Mouse (Mus musculus): ENCODE measurements around the gene Asic4. TPM values are rescaled to one million over a fixed set of nuclear protein-coding genes. Genes with fewer than 3 reads are reported as not detected.

The Asic4 gene
- total and polyA plus RNA-seq, 2 experiments from 2014 or later = 7.7 to 21.4 TPM

DNA sequence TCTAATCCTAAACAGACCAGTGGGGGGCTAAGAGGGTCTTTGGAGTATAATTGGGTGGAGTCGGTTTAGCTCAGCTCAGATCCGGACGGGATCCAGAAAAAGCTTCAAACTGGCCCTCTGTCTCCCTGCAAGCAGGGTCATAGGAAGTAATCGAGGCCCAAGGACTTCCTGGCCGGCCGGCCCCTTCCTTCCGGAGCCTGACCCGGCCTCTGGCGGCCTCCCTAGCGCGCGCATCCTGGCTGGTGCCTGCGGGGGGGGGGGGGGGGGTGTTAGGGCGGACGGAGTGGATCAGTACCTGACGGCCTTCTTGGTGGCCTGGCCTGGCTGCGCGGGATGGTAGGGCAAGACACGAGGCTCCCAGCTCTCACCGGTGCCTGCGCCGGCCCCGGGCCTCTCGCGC is 28.3 kb downstream of the Asic4 start:
- Histone ChIP-seq H3K27ac (ENCODE audit: low read depth, low read length) (peak overlapping the region; percentile 83), H3K9ac (peak overlapping the region; percentile 90), H3K4me2 (ENCODE audit: low read depth) (peak overlapping the region; percentile 82), H3K36me3 (ENCODE audit: insufficient read depth) (peaks cover 50% of the 10 kb centered on the region), H3K4me1 (ENCODE audit: insufficient read depth) (peaks cover 26% of the 10 kb centered on the region), H3K27me3 (ENCODE audit: insufficient read depth, low read length) (no peaks in the 10 kb centered on the region), H3K9me3 (ENCODE audit: low read length) (no peaks in the 10 kb centered on the region), H3K4me3 (ENCODE audit: low read depth, low read length) (peak overlapping the region; percentile 85)
- TF ChIP-seq CTCF (IDR thresholded peaks at IDR 0.05; ENCODE audit: low read depth) = no peak
- WGBS = 1% methylated on average over 19 of the region's 25 CpGs
- ATAC-seq (no peak; the same call in 1 of the 2 replicates), DNase-seq (no peak)

GRCm38 (mm10) chr1:75478916-75479634 is 28.8 kb downstream of the Asic4 start, which contains the start of the genes Chpf and Tmem198:
Gene Chpf (minus strand): TSS chr1:75479307.
Gene Tmem198 (plus strand): TSS chr1:75479532.
- Histone ChIP-seq H3K27me3 (ENCODE audit: insufficient read depth, low read length) (no peaks in the 10 kb centered on the region), H3K9ac (peak within 1 kb of the TSS; percentile 90), H3K27ac (ENCODE audit: low read depth, low read length) (peak within 1 kb of the TSS; percentile 83), H3K4me2 (ENCODE audit: low read depth) (peak within 1 kb of the TSS; percentile 82), H3K9me3 (ENCODE audit: low read length) (no peaks in the 10 kb centered on the region), H3K4me3 (ENCODE audit: low read depth, low read length) (peak within 1 kb of the TSS; percentile 85), H3K36me3 (ENCODE audit: insufficient read depth) (peaks cover 48% of the 10 kb centered on the region), H3K4me1 (ENCODE audit: insufficient read depth) (peaks cover 26% of the 10 kb centered on the region)
- DNase-seq (peak; percentile 98), ATAC-seq (peak; percentile 94)
- TF ChIP-seq CTCF (IDR thresholded peaks at IDR 0.05; ENCODE audit: low read depth) = no peak
- under 1% methylated on average over 67 of the region's 76 CpGs for WGBS

- Histone ChIP-seq H3K9me3 (ENCODE audit: low read length) (no peaks in the 10 kb centered on the region), H3K4me1 (ENCODE audit: insufficient read depth) (peaks cover 26% of the 10 kb centered on the region), H3K27me3 (ENCODE audit: insufficient read depth, low read length) (no peaks in the 10 kb centered on the region), H3K27ac (ENCODE audit: low read depth, low read length) (peak overlapping the region; percentile 83), H3K36me3 (ENCODE audit: insufficient read depth) (peaks cover 48% of the 10 kb centered on the region), H3K4me3 (ENCODE audit: low read depth, low read length) (peak overlapping the region; percentile 85), H3K4me2 (ENCODE audit: low read depth) (peak overlapping the region; percentile 82), H3K9ac (peak overlapping the region; percentile 90)
- WGBS = under 1% methylated on average over 20 of the region's 24 CpGs
- no peak for TF ChIP-seq CTCF (IDR thresholded peaks at IDR 0.05; ENCODE audit: low read depth)
- no peak for DNase-seq
- ATAC-seq = peak; percentile 5
Observed at GRCm38 (mm10) chr1:75479635-75479989, 29.4 kb downstream of the Asic4 start.

GRCm38 (mm10) chr1:75480036-75480435 is 29.8 kb downstream of the Asic4 start:
- no peaks in the 10 kb centered on the region for H3K27me3 ChIP-seq (ENCODE audit: insufficient read depth, low read length)
- no peak for TF ChIP-seq CTCF (IDR thresholded peaks at IDR 0.05; ENCODE audit: low read depth)
- peaks cover 48% of the 10 kb centered on the region for H3K36me3 ChIP-seq (ENCODE audit: insufficient read depth)
- peak overlapping the region; percentile 82 for H3K4me2 ChIP-seq (ENCODE audit: low read depth)
- no peaks in the 10 kb centered on the region for H3K9me3 ChIP-seq (ENCODE audit: low read length)
- DNase-seq = no peak
- peak overlapping the region; percentile 83 for H3K27ac ChIP-seq (ENCODE audit: low read depth, low read length)
- peaks cover 26% of the 10 kb centered on the region for H3K4me1 ChIP-seq (ENCODE audit: insufficient read depth)
- H3K9ac ChIP-seq = peak overlapping the region; percentile 90
- peak overlapping the region; percentile 85 for H3K4me3 ChIP-seq (ENCODE audit: low read depth, low read length)
- 14% methylated on average over 13 of the region's 13 CpGs for WGBS
- ATAC-seq = no peak

DNA sequence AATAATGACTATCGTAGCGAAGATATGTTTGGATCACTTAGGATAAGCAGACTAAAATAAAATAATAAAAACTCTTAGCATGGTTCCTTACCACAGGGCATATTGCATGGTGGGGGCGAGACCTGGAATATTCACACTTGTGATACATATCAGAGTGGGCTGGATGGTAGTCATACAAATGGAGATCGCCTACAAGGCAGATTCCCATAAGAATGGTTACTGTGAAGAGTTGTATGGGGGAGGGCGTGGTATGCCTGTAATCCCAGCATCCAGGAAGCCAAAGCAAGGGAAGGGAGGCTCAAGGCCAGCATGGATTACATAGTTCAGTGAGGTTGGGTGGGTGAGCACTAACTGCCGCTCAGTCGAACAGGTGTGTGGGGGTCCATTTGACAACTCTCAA is 30.5 kb downstream of the Asic4 start:
- TF ChIP-seq CTCF (IDR thresholded peaks at IDR 0.05; ENCODE audit: low read depth) = no peak
- WGBS = 91% methylated on average over 7 of the region's 7 CpGs
- Histone ChIP-seq H3K9ac (peak overlapping the region; percentile 90; the same call in 1 of the 2 replicates), H3K4me2 (ENCODE audit: low read depth) (peak overlapping the region; percentile 82), H3K9me3 (ENCODE audit: low read length) (no peaks in the 10 kb centered on the region), H3K4me3 (ENCODE audit: low read depth, low read length) (peak overlapping the region; percentile 85), H3K36me3 (ENCODE audit: insufficient read depth) (peaks cover 48% of the 10 kb centered on the region), H3K27me3 (ENCODE audit: insufficient read depth, low read length) (no peaks in the 10 kb centered on the region), H3K27ac (ENCODE audit: low read depth, low read length) (no peak overlapping the region), H3K4me1 (ENCODE audit: insufficient read depth) (peaks cover 26% of the 10 kb centered on the region)
- DNase-seq (no peak), ATAC-seq (no peak)

DNA sequence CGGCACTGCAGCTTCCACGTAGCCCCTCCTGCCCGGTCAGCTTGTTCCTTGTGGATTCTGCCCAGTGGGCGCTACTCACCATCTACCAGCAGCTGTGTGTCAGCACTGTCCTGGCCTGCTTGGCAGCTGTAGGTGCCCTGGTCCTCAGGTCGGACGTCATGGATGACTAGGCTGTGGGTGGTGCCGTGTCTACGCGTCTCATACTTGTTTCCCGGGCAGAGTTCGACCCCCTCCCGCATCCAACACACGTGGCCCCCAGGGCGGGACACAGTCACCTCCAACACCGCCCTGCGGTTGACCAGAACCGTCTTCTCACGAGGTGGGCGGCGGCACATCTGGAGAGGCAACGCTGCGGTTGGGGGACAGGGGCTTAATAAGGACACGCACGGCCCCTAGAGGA is 36.3 kb downstream of the Asic4 start:
- H3K36me3 ChIP-seq (ENCODE audit: insufficient read depth) = peaks cover 47% of the 10 kb centered on the region
- H3K27me3 ChIP-seq (ENCODE audit: insufficient read depth, low read length) = peaks cover 18% of the 10 kb centered on the region
- DNase-seq = no peak
- H3K9me3 ChIP-seq (ENCODE audit: low read length) = no peaks in the 10 kb centered on the region
- H3K27ac ChIP-seq (ENCODE audit: low read depth, low read length) = no peak overlapping the region
- H3K9ac ChIP-seq = peak overlapping the region; percentile 31; the same call in 1 of the 2 replicates
- H3K4me2 ChIP-seq (ENCODE audit: low read depth) = peak overlapping the region; percentile 91
- TF ChIP-seq CTCF (IDR thresholded peaks at IDR 0.05; ENCODE audit: low read depth) = 0 out of 2 replicates have a peak, but pooled peaks have one; percentile 9
- H3K4me1 ChIP-seq (ENCODE audit: insufficient read depth) = 0 out of 2 replicates have a peak, but pooled peaks cover 5% of the 10 kb centered on the region
- H3K4me3 ChIP-seq (ENCODE audit: low read depth, low read length) = no peak overlapping the region
- ATAC-seq = peak; percentile 2; the same call in 1 of the 2 replicates
- 11% methylated on average over 24 of the region's 24 CpGs for WGBS

GRCm38 (mm10) chr1:75487040-75487404 is 36.8 kb downstream of the Asic4 start:
- H3K27me3 ChIP-seq (ENCODE audit: insufficient read depth, low read length) = peaks cover 18% of the 10 kb centered on the region
- no peak for TF ChIP-seq CTCF (IDR thresholded peaks at IDR 0.05; ENCODE audit: low read depth)
- peaks cover 47% of the 10 kb centered on the region for H3K36me3 ChIP-seq (ENCODE audit: insufficient read depth)

More at GRCm38 (mm10) chr1:75487040-75487404, 36.8 kb downstream of the Asic4 start:
- no peak for DNase-seq
- peak overlapping the region; percentile 44 for H3K4me3 ChIP-seq (ENCODE audit: low read depth, low read length)
- peak overlapping the region; percentile 31; the same call in 1 of the 2 replicates for H3K9ac ChIP-seq
- H3K27ac ChIP-seq (ENCODE audit: low read depth, low read length) = no peak overlapping the region
- peak overlapping the region; percentile 91 for H3K4me2 ChIP-seq (ENCODE audit: low read depth)
- H3K4me1 ChIP-seq (ENCODE audit: insufficient read depth) = 0 out of 2 replicates have a peak, but pooled peaks cover 5% of the 10 kb centered on the region
- no peaks in the 10 kb centered on the region for H3K9me3 ChIP-seq (ENCODE audit: low read length)
- 5% methylated on average over 13 of the region's 13 CpGs for WGBS
- ATAC-seq = peak; percentile 8

Data from forebrain, postnatal 0 days (tissue).